Mouse (Mus musculus) layer of hippocampus, adult 18-20 months (tissue): Measurements from ENCODE around the gene Ccdc85b. TPM values are rescaled to one million over a fixed set of nuclear protein-coding genes. Genes with fewer than 3 reads are reported as not detected.

Experiments
- DNase-seq, 2 experiments: peaks; one replicate each; pipeline ENCODE4 v3.0.0; 2022; ENCODE audit warnings: low spot score in 2 of 2
- total RNA-seq, 2 experiments: library from RNA; stranded (reverse); gene quantifications; 2 replicates each; pipeline ENCODE4 v1.2.3; 2021

The Ccdc85b gene
- total RNA-seq, 2 experiments from 2014 or later: 36.5 to 37.0 TPM

GRCm38 (mm10) chr19:5483386-5484359 lies 26.0 kb upstream of the Ccdc85b start:
- no peak for DNase-seq

- no peak for DNase-seq
Observed at GRCm38 (mm10) chr19:5481398-5481797, 23.7 kb upstream of the Ccdc85b start.

- no peak for DNase-seq
Observed at GRCm38 (mm10) chr19:5480016-5480415, 22.3 kb upstream of the Ccdc85b start.

GRCm38 (mm10) chr19:5477668-5478300 lies 20.1 kb upstream of the Ccdc85b start:
- DNase-seq: no peak

- no peak for DNase-seq
Observed at GRCm38 (mm10) chr19:5477004-5477667, 19.4 kb upstream of the Ccdc85b start.

- no peak for DNase-seq
Observed at GRCm38 (mm10) chr19:5475069-5475714, 17.5 kb upstream of the Ccdc85b start.

- no peak for DNase-seq
Observed at GRCm38 (mm10) chr19:5474281-5475068, 16.8 kb upstream of the Ccdc85b start.

GRCm38 (mm10) chr19:5473720-5474119 lies 16.0 kb upstream of the Ccdc85b start, which contains the start of gene Efemp2:
Gene Efemp2 (plus strand): TSS chr19:5473954.
- no peak for DNase-seq

- no peak for DNase-seq
Observed at GRCm38 (mm10) chr19:5472857-5473256, 15.2 kb upstream of the Ccdc85b start.

GRCm38 (mm10) chr19:5471846-5472245 lies 14.2 kb upstream of the Ccdc85b start:
- no peak for DNase-seq

GRCm38 (mm10) chr19:5468374-5468773 lies 10.7 kb upstream of the Ccdc85b start, which contains the start of gene Ctsw:
Gene Ctsw (minus strand): TSS chr19:5468507.
- DNase-seq: no peak

- DNase-seq: no peak
Observed at GRCm38 (mm10) chr19:5466916-5467500, 9.3 kb upstream of the Ccdc85b start.

- no peak for DNase-seq
Observed at GRCm38 (mm10) chr19:5465037-5465436, 7.3 kb upstream of the Ccdc85b start.

GRCm38 (mm10) chr19:5463791-5464562 lies 6.3 kb upstream of the Ccdc85b start:
- peak in 1 of 2 experiments; percentile 54 for DNase-seq

- DNase-seq: no peak
Observed at GRCm38 (mm10) chr19:5463212-5463611, 5.5 kb upstream of the Ccdc85b start.

GRCm38 (mm10) chr19:5461411-5461810 lies 3.7 kb upstream of the Ccdc85b start:
- DNase-seq: no peak

GRCm38 (mm10) chr19:5460465-5460911 lies 2.8 kb upstream of the Ccdc85b start, which contains the start of gene Fibp:
Gene Fibp (plus strand): TSS chr19:5460615.
- peak; percentile 81 to 91 for DNase-seq

- DNase-seq: no peak
Observed at GRCm38 (mm10) chr19:5459896-5460295, 2.2 kb upstream of the Ccdc85b start.

GRCm38 (mm10) chr19:5459019-5459418 lies 1.3 kb upstream of the Ccdc85b start:
- DNase-seq: peak; percentile 59 to 75
